Mouse (Mus musculus) neural tube, embryonic 12.5 days (tissue): ENCODE results near the gene Vmn1r55. TPM values are rescaled to one million over a fixed set of nuclear protein-coding genes. Genes with fewer than 3 reads are reported as not detected.

Experiments
- ATAC-seq: fragments of 200-750 bp; cut with Nextera tagmentation; 2 replicates; pipeline ENCODE4 v1.8.0; 2017; ENCODE audit warnings: low read depth, mild to moderate bottlenecking, moderate TSS enrichment, moderate library complexity; ENCODE audit not compliant: low FRiP score
- H3K27ac ChIP-seq: fragments of 300-500 bp; sonication (generic); 2 replicates; pipeline ENCODE4 v1.5.1; 2016
- H3K27me3 ChIP-seq: fragments of 300-500 bp; sonication (generic); replicated peaks from 2 replicates; pipeline ENCODE4 v1.6.1; 2016; ENCODE audit warnings: mild to moderate bottlenecking
- H3K36me3 ChIP-seq: fragments of 300-500 bp; sonication (generic); 2 replicates; pipeline ENCODE4 v1.6.1; 2016; ENCODE audit warnings: mild to moderate bottlenecking
- H3K4me1 ChIP-seq: fragments of 300-500 bp; sonication (generic); 2 replicates; pipeline ENCODE4 v1.6.1; 2016
- H3K4me2 ChIP-seq: fragments of 300-500 bp; sonication (generic); replicated peaks from 2 replicates; pipeline ENCODE4 v1.6.1; 2016; ENCODE audit warnings: mild to moderate bottlenecking
- H3K4me3 ChIP-seq: fragments of 300-500 bp; sonication (generic); 2 replicates; pipeline ENCODE4 v1.5.1; 2016
- H3K9ac ChIP-seq: fragments of 300-500 bp; sonication (generic); 2 replicates; pipeline ENCODE4 v1.6.1; 2016; ENCODE audit warnings: mild to moderate bottlenecking
- H3K9me3 ChIP-seq: fragments of 300-500 bp; sonication (generic); 2 replicates; pipeline ENCODE4 v1.6.1; 2016; ENCODE audit warnings: mild to moderate bottlenecking
- WGBS: fragments of 180-500 bp; shearing (Covaris S2); methylation state at CpG from one replicate; pipeline ENCODE4 v1.1.7; 2016; 5-methylcytosine and 5-hydroxymethylcytosine counted together
- polyA plus RNA-seq: library from polyadenylated mRNA; unstranded; fragments of >200 nt; fragmentation: Nextera tagmentation; extraction: Ambion mirVana; gene quantifications from 2 replicates; pipeline ENCODE4 v1.2.1, GENCODE M21; 2016

Gene Vmn1r55
- polyA plus RNA-seq, 1 experiment from 2014 or later = 0.01 TPM

- ATAC-seq = no peak
- no peaks in the 10 kb centered on the region for H3K9me3 ChIP-seq
- no peaks in the 10 kb centered on the region for H3K27me3 ChIP-seq
- peaks cover 84% of the 10 kb centered on the region for H3K36me3 ChIP-seq
- 88% methylated on average over 21 of the region's 21 CpGs for WGBS
- H3K4me2 ChIP-seq = no peak overlapping the region
- no peak overlapping the region for H3K9ac ChIP-seq
- H3K4me3 ChIP-seq = no peak overlapping the region
- H3K27ac ChIP-seq = no peak overlapping the region
- H3K4me1 ChIP-seq = no peaks in the 10 kb centered on the region
Measured at GRCm38 (mm10) chr7:5092831-5093510, 56.5 kb downstream of the Vmn1r55 start.

- no peak overlapping the region for H3K9ac ChIP-seq
- H3K36me3 ChIP-seq = peaks cover 78% of the 10 kb centered on the region
- H3K4me1 ChIP-seq = no peaks in the 10 kb centered on the region
- no peak overlapping the region for H3K4me2 ChIP-seq
- no peak overlapping the region for H3K27ac ChIP-seq
- no peaks in the 10 kb centered on the region for H3K27me3 ChIP-seq
- WGBS = 87% methylated on average over 6 of the region's 6 CpGs
- H3K9me3 ChIP-seq = no peaks in the 10 kb centered on the region
- no peak overlapping the region for H3K4me3 ChIP-seq
- ATAC-seq = no peak
Measured at GRCm38 (mm10) chr7:5092381-5092780, 57.1 kb downstream of the Vmn1r55 start.

- ATAC-seq = no peak
- Histone ChIP-seq H3K27me3 (no peaks in the 10 kb centered on the region), H3K4me2 (no peak overlapping the region), H3K9ac (no peak overlapping the region), H3K9me3 (no peaks in the 10 kb centered on the region), H3K27ac (no peak overlapping the region), H3K36me3 (peaks cover 70% of the 10 kb centered on the region), H3K4me1 (0 out of 2 replicates have a peak, but pooled peaks cover 3% of the 10 kb centered on the region), H3K4me3 (no peak overlapping the region)
- WGBS = 89% methylated on average over 15 of the region's 15 CpGs
Measured at GRCm38 (mm10) chr7:5091008-5091728, 58.3 kb downstream of the Vmn1r55 start.

GRCm38 (mm10) chr7:5089853-5090252 is 59.6 kb downstream of the Vmn1r55 start:
- no peak for ATAC-seq
- no peaks in the 10 kb centered on the region for H3K9me3 ChIP-seq
- H3K36me3 ChIP-seq = peaks cover 67% of the 10 kb centered on the region
- no peak overlapping the region for H3K27ac ChIP-seq
- H3K27me3 ChIP-seq = no peaks in the 10 kb centered on the region
- 96% methylated on average over 15 of the region's 15 CpGs for WGBS
- no peak overlapping the region for H3K4me2 ChIP-seq
- no peak overlapping the region for H3K9ac ChIP-seq
- 0 out of 2 replicates have a peak, but pooled peaks cover 3% of the 10 kb centered on the region for H3K4me1 ChIP-seq
- no peak overlapping the region for H3K4me3 ChIP-seq

- H3K27me3 ChIP-seq = no peaks in the 10 kb centered on the region
- 0 out of 2 replicates have a peak, but pooled peaks cover 3% of the 10 kb centered on the region for H3K4me1 ChIP-seq
- no peak overlapping the region for H3K4me2 ChIP-seq
- no peak for ATAC-seq
- H3K4me3 ChIP-seq = no peak overlapping the region
- H3K36me3 ChIP-seq = peaks cover 55% of the 10 kb centered on the region
- WGBS = 87% methylated on average over 4 of the region's 4 CpGs
- no peak overlapping the region for H3K27ac ChIP-seq
- 0 out of 2 replicates have a peak overlapping the region, but pooled peaks have one; percentile 0 for H3K9ac ChIP-seq
- H3K9me3 ChIP-seq = no peaks in the 10 kb centered on the region
Measured at GRCm38 (mm10) chr7:5087886-5088285, 61.6 kb downstream of the Vmn1r55 start.

- H3K9me3 ChIP-seq = no peaks in the 10 kb centered on the region
- H3K9ac ChIP-seq = no peak overlapping the region
- H3K36me3 ChIP-seq = peaks cover 46% of the 10 kb centered on the region
- H3K27me3 ChIP-seq = no peaks in the 10 kb centered on the region
- H3K27ac ChIP-seq = no peak overlapping the region
- H3K4me1 ChIP-seq = peaks cover 3% of the 10 kb centered on the region; the same call in 1 of the 2 replicates
- H3K4me3 ChIP-seq = no peak overlapping the region
- ATAC-seq = no peak
- H3K4me2 ChIP-seq = no peak overlapping the region
- WGBS = 74% methylated on average over 5 of the region's 5 CpGs
Measured at GRCm38 (mm10) chr7:5086921-5087440, 62.5 kb downstream of the Vmn1r55 start.

- WGBS = 100% methylated on average over 1 of the region's 1 CpGs
- Histone ChIP-seq H3K36me3 (peaks cover 36% of the 10 kb centered on the region), H3K9me3 (no peaks in the 10 kb centered on the region), H3K27me3 (no peaks in the 10 kb centered on the region), H3K9ac (no peak overlapping the region), H3K4me3 (no peak overlapping the region), H3K4me1 (peaks cover 16% of the 10 kb centered on the region), H3K27ac (no peak overlapping the region), H3K4me2 (no peak overlapping the region)
- ATAC-seq = no peak
Measured at GRCm38 (mm10) chr7:5085512-5085911, 64.0 kb downstream of the Vmn1r55 start.

GRCm38 (mm10) chr7:5083325-5084105 is 66.0 kb downstream of the Vmn1r55 start:
- H3K4me2 ChIP-seq = no peak overlapping the region
- WGBS = 94% methylated on average over 18 of the region's 18 CpGs

GRCm38 (mm10) chr7:5081939-5082338 is 67.5 kb downstream of the Vmn1r55 start:
- Histone ChIP-seq H3K36me3 (peaks cover 46% of the 10 kb centered on the region), H3K9me3 (no peaks in the 10 kb centered on the region), H3K27ac (no peak overlapping the region), H3K4me2 (peak overlapping the region; percentile 73), H3K27me3 (no peaks in the 10 kb centered on the region), H3K4me1 (peaks cover 13% of the 10 kb centered on the region), H3K9ac (no peak overlapping the region), H3K4me3 (no peak overlapping the region)
- no peak for ATAC-seq
- 97% methylated on average over 2 of the region's 2 CpGs for WGBS

More at GRCm38 (mm10) chr7:5083325-5084105, 66.0 kb downstream of the Vmn1r55 start:
- H3K27me3 ChIP-seq = no peaks in the 10 kb centered on the region
- no peak for ATAC-seq
- no peaks in the 10 kb centered on the region for H3K9me3 ChIP-seq
- peaks cover 16% of the 10 kb centered on the region for H3K4me1 ChIP-seq
- H3K27ac ChIP-seq = no peak overlapping the region
- peaks cover 32% of the 10 kb centered on the region for H3K36me3 ChIP-seq
- no peak overlapping the region for H3K9ac ChIP-seq
- H3K4me3 ChIP-seq = no peak overlapping the region

- 71% methylated on average over 6 of the region's 6 CpGs for WGBS
- Histone ChIP-seq H3K27me3 (no peaks in the 10 kb centered on the region), H3K4me3 (peak overlapping the region; percentile 98), H3K36me3 (peaks cover 49% of the 10 kb centered on the region), H3K4me2 (peak overlapping the region; percentile 73), H3K4me1 (peaks cover 13% of the 10 kb centered on the region), H3K27ac (no peak overlapping the region), H3K9ac (peak overlapping the region; percentile 98), H3K9me3 (no peaks in the 10 kb centered on the region)
- ATAC-seq = no peak
Measured at GRCm38 (mm10) chr7:5081241-5081640, 68.2 kb downstream of the Vmn1r55 start.

- ATAC-seq = no peak
- H3K27ac ChIP-seq = no peak overlapping the region
Measured at GRCm38 (mm10) chr7:5080815-5081214, 68.7 kb downstream of the Vmn1r55 start.

More at GRCm38 (mm10) chr7:5080815-5081214, 68.7 kb downstream of the Vmn1r55 start:
- H3K4me3 ChIP-seq = peak overlapping the region; percentile 98
- H3K4me2 ChIP-seq = peak overlapping the region; percentile 73
- 22% methylated on average over 6 of the region's 6 CpGs for WGBS
- peak overlapping the region; percentile 98 for H3K9ac ChIP-seq
- peaks cover 48% of the 10 kb centered on the region for H3K36me3 ChIP-seq
- H3K27me3 ChIP-seq = no peaks in the 10 kb centered on the region
- no peaks in the 10 kb centered on the region for H3K9me3 ChIP-seq
- peaks cover 13% of the 10 kb centered on the region for H3K4me1 ChIP-seq
